Mouse (Mus musculus) hindbrain, embryonic 11.5 days (tissue): ENCODE data around the gene Wasf1. TPM values are rescaled to one million over a fixed set of nuclear protein-coding genes. Genes with fewer than 3 reads are reported as not detected.

Experiments
- ATAC-seq: fragments of 200-750 bp; cut with Nextera tagmentation; 2 replicates; pipeline ENCODE4 v1.8.0; 2017; ENCODE audit warnings: mild to moderate bottlenecking, moderate TSS enrichment, moderate library complexity; ENCODE audit not compliant: low FRiP score
- DNase-seq: peaks from one replicate; pipeline ENCODE4 v3.0.0-alpha.2; 2015; ENCODE audit warnings: low spot score
- H3K27ac ChIP-seq: fragments of 300-500 bp; sonication (generic); 2 replicates; pipeline ENCODE4 v1.5.1; 2014; ENCODE audit warnings: mild to moderate bottlenecking, low read depth, low read length
- H3K27me3 ChIP-seq: fragments of 300-500 bp; sonication (generic); 2 replicates; pipeline ENCODE4 v1.6.1; 2014; ENCODE audit warnings: mild to moderate bottlenecking, low read length, moderate library complexity, mixed read lengths; ENCODE audit not compliant: control insufficient read depth, insufficient read depth
- H3K36me3 ChIP-seq: fragments of 300-500 bp; sonication (generic); 2 replicates; pipeline ENCODE4 v1.6.1; 2014; ENCODE audit warnings: mild to moderate bottlenecking, low read length, moderate library complexity, mixed read lengths; ENCODE audit not compliant: control insufficient read depth, insufficient read depth
- H3K4me1 ChIP-seq: fragments of 300-500 bp; sonication (generic); replicated peaks from 2 replicates; pipeline ENCODE4 v1.6.1; 2014; ENCODE audit warnings: low read length, mixed read lengths; ENCODE audit not compliant: control insufficient read depth, insufficient read depth
- H3K4me2 ChIP-seq: fragments of 300-500 bp; sonication (generic); replicated peaks from 2 replicates; pipeline ENCODE4 v1.6.1; 2014; ENCODE audit warnings: mild to moderate bottlenecking, low read depth, low read length
- H3K4me3 ChIP-seq: fragments of 300-500 bp; sonication (generic); 2 replicates; pipeline ENCODE4 v1.5.1; 2014; ENCODE audit warnings: low read depth, low read length
- H3K9ac ChIP-seq: fragments of 300-500 bp; sonication (generic); 2 replicates; pipeline ENCODE4 v1.6.1; 2014; ENCODE audit warnings: low read depth, low read length
- H3K9me3 ChIP-seq: fragments of 300-500 bp; sonication (generic); 2 replicates; pipeline ENCODE4 v1.6.1; 2016; ENCODE audit warnings: low read length; ENCODE audit not compliant: control insufficient read depth
- WGBS: fragments of 180-500 bp; shearing (Covaris S2); extraction: QIAGEN DNeasy Blood & Tissue Kit; methylation state at CpG from one replicate; pipeline ENCODE4 v1.1.7; 2014; 5-methylcytosine and 5-hydroxymethylcytosine counted together
- polyA plus RNA-seq: library from polyadenylated mRNA; unstranded; fragments of >200 nt; fragmentation: Nextera tagmentation; extraction: Ambion mirVana; gene quantifications from 2 replicates; pipeline ENCODE4 v1.2.1, GENCODE M21; 2014

The Wasf1 gene
- polyA plus RNA-seq, 1 experiment from 2014 or later: 43.8 TPM

- Histone ChIP-seq H3K9ac (no peak overlapping the region), H3K4me2 (no peak overlapping the region), H3K36me3 (no peaks in the 10 kb centered on the region), H3K9me3 (no peaks in the 10 kb centered on the region), H3K4me1 (no peaks in the 10 kb centered on the region), H3K4me3 (no peak overlapping the region), H3K27me3 (no peaks in the 10 kb centered on the region), H3K27ac (no peak overlapping the region)
- DNase-seq (no peak), ATAC-seq (no peak)
- WGBS: 91% methylated on average over 1 of the region's 1 CpGs
Measured at GRCm38 (mm10) chr10:40906131-40906530, 22.9 kb downstream of the Wasf1 start.

- H3K4me1 ChIP-seq: no peaks in the 10 kb centered on the region
- ATAC-seq: no peak
- H3K4me2 ChIP-seq: no peak overlapping the region
- no peaks in the 10 kb centered on the region for H3K27me3 ChIP-seq
- no peaks in the 10 kb centered on the region for H3K36me3 ChIP-seq
- H3K9me3 ChIP-seq: no peaks in the 10 kb centered on the region
- H3K27ac ChIP-seq: no peak overlapping the region
- no peak overlapping the region for H3K4me3 ChIP-seq
- 85% methylated on average over 7 of the region's 7 CpGs for WGBS
- DNase-seq: no peak
- no peak overlapping the region for H3K9ac ChIP-seq
Measured at GRCm38 (mm10) chr10:40906802-40907201, 23.5 kb downstream of the Wasf1 start.

GRCm38 (mm10) chr10:40908580-40908979 is 25.3 kb downstream of the Wasf1 start:
- ATAC-seq (no peak), DNase-seq (no peak)
- Histone ChIP-seq H3K27me3 (no peaks in the 10 kb centered on the region), H3K4me2 (no peak overlapping the region), H3K9me3 (no peaks in the 10 kb centered on the region), H3K9ac (no peak overlapping the region), H3K4me1 (no peaks in the 10 kb centered on the region), H3K27ac (no peak overlapping the region), H3K4me3 (no peak overlapping the region), H3K36me3 (no peaks in the 10 kb centered on the region)
- 55% methylated on average over 2 of the region's 2 CpGs for WGBS

GRCm38 (mm10) chr10:40910811-40911210 is 27.5 kb downstream of the Wasf1 start:
- ATAC-seq: no peak
- no peaks in the 10 kb centered on the region for H3K36me3 ChIP-seq
- H3K9me3 ChIP-seq: no peaks in the 10 kb centered on the region
- no peaks in the 10 kb centered on the region for H3K4me1 ChIP-seq
- H3K4me2 ChIP-seq: no peak overlapping the region
- no peak overlapping the region for H3K27ac ChIP-seq
- no peak overlapping the region for H3K9ac ChIP-seq
- no peak overlapping the region for H3K4me3 ChIP-seq
- WGBS: 53% methylated on average over 2 of the region's 2 CpGs
- H3K27me3 ChIP-seq: no peaks in the 10 kb centered on the region
- DNase-seq: no peak

- Histone ChIP-seq H3K9me3 (no peaks in the 10 kb centered on the region), H3K9ac (no peak overlapping the region), H3K27me3 (no peaks in the 10 kb centered on the region), H3K36me3 (no peaks in the 10 kb centered on the region), H3K4me1 (no peaks in the 10 kb centered on the region), H3K4me3 (no peak overlapping the region), H3K27ac (no peak overlapping the region), H3K4me2 (no peak overlapping the region)
- WGBS: 89% methylated on average over 2 of the region's 2 CpGs
- DNase-seq (no peak), ATAC-seq (no peak)
Measured at GRCm38 (mm10) chr10:40915240-40915639, 32.0 kb downstream of the Wasf1 start.

GRCm38 (mm10) chr10:40918669-40919440 is 35.6 kb downstream of the Wasf1 start:
- ATAC-seq (no peak), DNase-seq (no peak)
- H3K27me3 ChIP-seq: no peaks in the 10 kb centered on the region
- no peaks in the 10 kb centered on the region for H3K36me3 ChIP-seq
- no peak overlapping the region for H3K9ac ChIP-seq
- H3K9me3 ChIP-seq: no peaks in the 10 kb centered on the region
- no peaks in the 10 kb centered on the region for H3K4me1 ChIP-seq
- H3K4me2 ChIP-seq: no peak overlapping the region
- H3K27ac ChIP-seq: no peak overlapping the region
- 91% methylated on average over 8 of the region's 8 CpGs for WGBS
- no peak overlapping the region for H3K4me3 ChIP-seq

- Histone ChIP-seq H3K4me1 (no peaks in the 10 kb centered on the region), H3K4me3 (no peak overlapping the region), H3K27ac (no peak overlapping the region), H3K4me2 (no peak overlapping the region), H3K27me3 (no peaks in the 10 kb centered on the region), H3K9me3 (no peaks in the 10 kb centered on the region), H3K36me3 (no peaks in the 10 kb centered on the region), H3K9ac (no peak overlapping the region)
- no peak for DNase-seq
- ATAC-seq: no peak
- WGBS: 92% methylated on average over 6 of the region's 6 CpGs
Measured at GRCm38 (mm10) chr10:40919464-40919863, 36.2 kb downstream of the Wasf1 start.

GRCm38 (mm10) chr10:40932995-40933394 is 49.7 kb downstream of the Wasf1 start:
- Histone ChIP-seq H3K4me3 (no peak overlapping the region), H3K9me3 (no peaks in the 10 kb centered on the region), H3K4me1 (no peaks in the 10 kb centered on the region), H3K27me3 (no peaks in the 10 kb centered on the region), H3K36me3 (peaks cover 4% of the 10 kb centered on the region; the same call in 1 of the 2 replicates), H3K4me2 (no peak overlapping the region), H3K27ac (no peak overlapping the region), H3K9ac (no peak overlapping the region)
- no peak for ATAC-seq
- no peak for DNase-seq
- WGBS: 95% methylated on average over 8 of the region's 8 CpGs

GRCm38 (mm10) chr10:40936160-40936726 is 53.0 kb downstream of the Wasf1 start:
- DNase-seq: no peak
- ATAC-seq: no peak
- Histone ChIP-seq H3K9ac (no peak overlapping the region), H3K9me3 (no peaks in the 10 kb centered on the region), H3K4me2 (no peak overlapping the region), H3K27me3 (no peaks in the 10 kb centered on the region), H3K4me3 (no peak overlapping the region), H3K27ac (no peak overlapping the region), H3K4me1 (no peaks in the 10 kb centered on the region), H3K36me3 (peaks cover 4% of the 10 kb centered on the region; the same call in 1 of the 2 replicates)
- 88% methylated on average over 13 of the region's 13 CpGs for WGBS
